Mouse (Mus musculus) MEL (cell line): Measurements from ENCODE around the gene Nav1.

ENCODE experiments used
- CTCF ChIP-seq, 3 experiments: IDR thresholded peaks in 2 of 3; conservative IDR thresholded peaks in 1 of 3; 2 replicates each; pipeline ENCODE4 v1.5.1; 2011 to 2012; ENCODE audit warnings: low read length in 3 of 3, low read depth in 2 of 3, mild to moderate bottlenecking in 2 of 3, improper control_type of control experiment in 1 of 3, inconsistent platforms in 1 of 3, mixed read lengths in 1 of 3, moderate library complexity in 1 of 3; ENCODE audit not compliant: control insufficient read depth in 1 of 3, insufficient read depth in 1 of 3, poor library complexity in 1 of 3, severe bottlenecking in 1 of 3
- POLR2A ChIP-seq, 2 experiments: IDR thresholded peaks; 2 replicates each; pipeline ENCODE4 v1.6.1; 2011 to 2012; ENCODE audit warnings: low read length in 2 of 2, mild to moderate bottlenecking in 2 of 2, control low read depth in 1 of 2, improper control_type of control experiment in 1 of 2, low read depth in 1 of 2, moderate library complexity in 1 of 2; ENCODE audit not compliant: control insufficient read depth in 1 of 2, insufficient read depth in 1 of 2, poor library complexity in 1 of 2

GRCm38 (mm10) chr1:135508349-135508634 is 98.8 kb downstream of the Nav1 start:
- TF ChIP-seq CTCF (IDR thresholded peaks at IDR 0.05 in 2 of 3, conservative IDR thresholded peaks at IDR 0.05 in 1 of 3; ENCODE audit: control insufficient read depth in 1 of 3, insufficient read depth in 1 of 3, low read depth in 2 of 3, low read length in 3 of 3, poor library complexity in 1 of 3, severe bottlenecking in 1 of 3) (no peak), POLR2A (IDR thresholded peaks at IDR 0.05; ENCODE audit: control insufficient read depth in 1 of 2, insufficient read depth in 1 of 2, low read depth in 1 of 2, low read length in 2 of 2, poor library complexity in 1 of 2) (no peak)
